Mouse (Mus musculus): ENCODE results near the gene Bdnf.

The Bdnf gene

DNA sequence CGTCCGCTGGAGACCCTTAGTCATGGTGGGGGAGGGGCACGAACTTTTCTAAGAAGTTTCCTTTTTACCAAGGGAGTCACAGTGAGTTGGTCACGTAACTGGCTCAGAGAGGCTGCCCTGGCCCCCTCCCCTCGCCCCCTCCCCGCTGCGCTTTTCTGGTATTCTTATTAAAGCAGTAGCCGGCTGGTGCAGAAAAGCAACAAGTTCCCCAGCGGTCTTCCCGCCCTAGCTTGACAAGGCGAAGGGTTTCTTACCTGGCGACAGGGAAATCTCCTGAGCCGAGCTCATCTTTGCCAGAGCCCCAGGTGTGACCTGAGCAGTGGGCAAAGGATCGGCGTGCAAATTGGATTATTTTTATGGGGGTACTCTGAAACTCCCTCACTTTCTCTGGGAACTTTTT is at the start of gene Bdnf:
Gene Bdnf, plus strand, starts transcription at position 169 of the 400 bp plus-strand sequence.
- DNase-seq: no peak

DNA sequence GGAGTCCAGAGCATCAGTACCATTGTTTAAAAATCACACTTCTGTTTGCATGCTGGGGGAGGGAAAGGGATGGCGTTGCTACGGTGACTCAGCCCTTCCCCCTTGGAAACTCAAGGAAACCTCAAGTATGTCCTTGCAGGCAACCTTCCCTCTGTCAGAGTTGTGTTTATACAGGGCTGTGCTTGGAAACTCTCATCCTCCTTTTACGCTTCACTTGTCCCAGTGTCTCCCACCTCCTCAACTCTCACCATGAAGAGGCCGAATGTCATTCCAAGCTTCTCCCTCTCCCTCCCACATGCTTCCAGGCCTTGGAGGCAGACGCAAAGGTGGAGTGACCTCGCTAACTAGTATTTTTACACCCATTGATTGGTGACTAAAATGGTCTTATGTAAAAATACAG is 47.6 kb upstream of the Bdnf start:
- no peak for DNase-seq

DNA sequence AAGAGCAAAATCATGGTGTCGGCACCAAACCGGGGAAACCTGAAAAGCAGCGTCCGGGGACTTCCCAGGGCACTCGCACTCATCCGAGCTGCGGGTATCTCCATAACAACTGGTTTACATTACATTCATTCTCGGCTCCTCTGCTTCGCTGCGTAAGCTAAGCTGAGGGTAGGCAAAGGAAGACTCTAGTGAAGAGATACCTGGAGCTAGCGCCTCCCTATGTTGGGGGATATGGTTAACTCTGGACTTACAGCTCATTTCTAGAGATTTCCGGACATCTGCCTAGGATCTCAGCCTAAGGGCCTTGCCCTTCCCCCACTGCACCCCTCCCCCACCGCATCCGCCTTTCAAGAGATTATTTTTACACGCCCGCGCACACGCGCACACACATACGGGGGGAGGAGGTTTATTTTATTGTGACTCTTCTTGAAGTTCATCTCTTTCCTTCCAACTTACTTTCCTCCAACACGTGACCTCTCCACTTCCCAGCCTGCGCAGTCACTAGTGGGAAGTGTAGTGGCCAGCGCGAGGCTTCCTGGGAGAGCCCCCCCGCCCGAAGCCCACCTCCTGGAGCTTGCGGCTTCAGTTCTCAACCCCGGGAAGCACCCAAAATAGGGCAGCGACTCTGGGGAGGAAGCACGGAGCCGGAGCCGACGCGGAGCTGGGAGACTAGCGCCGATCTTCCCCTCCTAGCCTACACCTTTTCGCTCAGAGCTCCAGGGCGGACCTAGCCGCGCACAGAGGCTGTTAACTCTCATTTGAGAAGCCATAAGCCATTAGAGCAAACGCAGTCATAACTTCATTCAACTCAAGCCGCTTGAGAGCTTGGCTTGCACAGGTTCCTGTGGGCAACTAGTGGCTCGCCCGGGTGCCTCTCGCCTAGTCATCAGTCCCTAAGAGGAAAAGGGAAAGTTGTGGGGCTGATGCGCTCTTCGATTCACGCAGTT is 718 bp upstream of the Bdnf start:
- no peak for DNase-seq

DNA sequence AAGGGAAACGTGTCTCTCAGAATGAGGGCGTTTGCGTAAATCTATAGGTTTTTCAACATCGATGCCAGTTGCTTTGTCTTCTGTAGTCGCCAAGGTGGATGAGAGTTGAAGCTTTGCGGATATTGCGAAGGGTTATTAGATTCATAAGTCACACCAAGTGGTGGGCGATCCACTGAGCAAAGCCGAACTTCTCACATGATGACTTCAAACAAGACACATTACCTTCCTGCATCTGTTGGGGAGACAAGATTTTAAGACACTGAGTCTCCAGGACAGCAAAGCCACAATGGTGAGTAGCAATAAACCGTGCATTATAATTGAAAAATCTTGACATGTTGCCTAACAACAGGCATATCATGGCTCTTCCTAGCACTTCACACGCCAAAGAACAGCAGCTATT is 551 bp downstream of the Bdnf start:
- DNase-seq: no peak

DNA sequence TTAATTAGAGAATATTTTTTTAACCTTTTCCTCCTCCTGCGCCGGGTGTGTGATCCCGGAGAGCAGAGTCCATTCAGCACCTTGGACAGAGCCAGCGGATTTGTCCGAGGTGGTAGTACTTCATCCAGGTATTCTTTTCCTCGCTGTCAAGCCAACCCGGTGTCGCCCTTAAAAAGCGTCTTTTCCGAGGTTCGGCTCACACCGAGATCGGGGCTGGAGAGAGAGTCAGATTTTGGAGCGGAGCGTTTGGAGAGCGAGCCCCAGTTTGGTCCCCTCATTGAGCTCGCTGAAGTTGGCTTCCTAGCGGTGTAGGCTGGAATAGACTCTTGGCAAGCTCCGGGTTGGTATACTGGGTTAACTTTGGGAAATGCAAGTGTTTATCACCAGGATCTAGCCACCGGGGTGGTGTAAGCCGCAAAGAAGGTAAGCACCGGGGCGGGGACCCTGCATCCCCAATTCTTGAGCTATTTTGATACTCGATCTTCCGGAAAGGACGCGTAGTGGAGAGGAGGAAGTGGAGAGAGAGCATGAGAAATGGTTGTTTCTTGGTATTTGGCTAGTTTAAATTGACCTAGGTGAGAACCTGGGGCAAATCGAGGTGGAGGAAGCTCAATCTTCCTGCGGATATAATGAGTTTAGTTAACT is 1.6 kb downstream of the Bdnf start:
- DNase-seq: peak; percentile 46

DNA sequence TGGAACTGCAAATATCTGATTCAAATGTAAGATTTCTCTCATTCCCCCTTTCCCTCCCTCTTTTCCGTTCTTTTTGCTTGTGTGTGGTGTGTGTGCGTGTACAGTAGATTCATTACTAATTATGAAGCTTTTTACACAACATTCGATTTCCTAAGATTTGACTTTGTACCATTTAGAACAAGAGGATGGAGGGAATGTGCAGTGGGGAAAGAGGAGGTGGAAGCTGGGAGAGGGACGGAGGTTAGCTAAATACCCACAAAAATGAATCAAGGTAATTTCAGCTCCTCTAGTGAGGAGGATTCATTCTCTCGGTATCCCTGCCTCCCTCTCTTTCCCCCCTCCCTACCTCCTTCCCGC is 2.1 kb downstream of the Bdnf start:
- no peak for DNase-seq

DNA sequence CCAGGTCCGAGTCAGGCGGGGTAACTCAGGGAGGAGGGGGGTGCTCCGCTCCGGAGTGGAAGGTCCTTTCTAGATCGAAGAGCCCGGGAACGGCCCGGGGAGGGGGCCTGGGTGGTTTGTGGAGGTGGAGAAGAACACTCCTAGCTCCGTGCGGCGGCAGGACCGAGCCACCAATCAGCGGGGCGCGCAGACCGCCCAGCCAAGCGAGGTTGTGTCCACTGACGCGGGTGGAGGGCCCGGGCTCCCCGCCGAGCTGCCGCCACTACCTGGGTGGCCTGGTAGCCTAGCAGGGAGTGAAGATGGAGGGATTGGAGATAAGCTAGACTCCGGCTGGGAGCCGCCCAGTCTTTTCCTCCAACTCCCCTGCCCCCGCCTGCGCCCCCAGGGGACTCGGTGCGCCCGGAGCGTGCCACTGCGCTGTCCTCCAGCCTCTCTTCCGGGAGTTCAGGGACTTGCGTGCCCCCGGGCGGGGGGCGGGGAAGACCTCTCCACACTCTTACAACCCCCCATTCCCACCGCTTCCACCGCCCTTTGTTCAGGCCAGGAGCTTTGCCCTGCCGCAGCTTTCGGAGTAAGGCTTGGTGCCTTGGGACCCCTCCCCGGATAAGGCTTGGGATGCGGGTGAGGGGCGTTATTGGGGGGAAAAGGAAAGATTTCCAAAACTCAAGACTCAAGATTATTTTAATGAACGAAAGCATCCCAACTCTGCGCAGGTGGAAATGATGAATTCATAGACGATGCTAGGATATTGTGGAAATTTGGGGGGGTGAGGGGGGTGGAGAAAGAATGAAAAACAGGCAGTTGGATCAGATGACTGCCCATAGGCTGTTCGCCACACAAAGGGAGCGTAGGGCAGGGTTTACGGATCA is 3.0 kb downstream of the Bdnf start:
- no peak for DNase-seq

DNA sequence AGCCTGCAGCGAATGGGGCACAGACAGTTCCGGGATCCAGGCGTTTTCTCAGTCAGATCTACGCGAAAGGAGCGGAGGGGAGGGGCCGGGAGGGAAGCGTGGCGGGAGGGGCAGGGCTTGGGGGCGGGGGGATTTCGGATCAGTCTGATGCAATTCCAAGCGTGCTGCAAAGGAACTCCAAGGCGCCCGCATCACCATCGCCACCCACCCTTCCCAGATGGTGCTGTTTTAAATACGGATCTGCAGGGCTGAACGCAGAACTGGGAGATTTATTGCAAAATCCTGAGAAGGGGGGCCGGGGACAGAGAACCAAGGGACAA is 3.5 kb downstream of the Bdnf start:
- DNase-seq: no peak

DNA sequence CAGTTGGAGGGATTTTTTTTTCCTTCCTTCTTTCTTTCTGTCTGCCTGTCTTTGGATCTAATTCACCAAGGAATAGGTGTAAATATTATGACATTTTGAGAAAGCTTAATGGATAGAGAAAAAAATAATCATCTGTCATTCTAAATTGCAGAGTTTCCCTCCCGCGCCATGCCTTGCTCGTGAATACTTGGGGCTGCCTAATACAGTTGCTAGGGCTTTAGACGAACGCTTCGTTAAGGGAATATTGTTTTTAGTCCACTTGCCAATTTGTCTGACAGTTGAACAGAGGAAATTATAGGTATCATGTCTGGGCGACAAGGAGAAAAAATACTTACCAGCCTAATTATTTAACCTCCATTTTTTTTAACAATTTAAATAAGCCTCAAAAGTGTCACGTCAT is 4.0 kb downstream of the Bdnf start:
- DNase-seq: no peak

DNA sequence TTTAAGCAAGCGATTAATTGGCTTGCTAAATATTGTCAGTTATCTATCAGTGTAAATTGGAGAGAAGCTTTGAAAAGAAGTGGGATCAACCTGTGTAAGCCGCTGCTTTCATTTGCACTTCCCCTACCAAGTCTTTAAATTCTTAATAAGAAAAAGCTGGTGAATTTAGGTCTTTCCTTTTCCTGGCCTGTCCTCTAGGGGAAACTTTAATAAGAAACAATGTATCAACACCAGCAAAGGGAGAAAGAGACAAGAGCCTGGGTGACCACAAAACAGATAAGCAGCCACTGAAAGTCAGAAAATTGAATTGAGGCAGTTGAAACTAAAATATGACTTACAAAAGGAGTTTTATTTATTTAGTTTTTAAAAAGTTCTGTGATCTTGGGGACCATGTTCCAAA is 4.9 kb downstream of the Bdnf start:
- DNase-seq: no peak

DNA sequence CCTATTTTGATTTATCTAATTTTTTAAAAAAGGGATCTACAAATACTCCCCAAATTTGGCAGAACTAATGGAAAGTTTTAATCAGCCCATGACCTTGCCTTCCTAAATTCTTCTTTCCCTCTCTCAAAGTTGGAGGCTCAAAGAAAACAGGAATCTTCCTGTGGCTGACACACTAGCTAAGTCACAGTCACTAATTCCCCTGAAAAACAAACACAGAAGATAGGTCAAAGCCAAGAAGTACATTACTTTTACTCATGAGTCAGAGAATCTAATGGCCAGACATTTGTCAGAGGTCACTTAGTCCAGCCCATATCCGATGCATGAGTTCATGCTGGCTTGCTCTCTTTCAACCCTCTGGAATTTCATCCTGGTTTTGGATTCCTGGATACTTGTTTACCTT is 6.6 kb downstream of the Bdnf start:
- DNase-seq: no peak

DNA sequence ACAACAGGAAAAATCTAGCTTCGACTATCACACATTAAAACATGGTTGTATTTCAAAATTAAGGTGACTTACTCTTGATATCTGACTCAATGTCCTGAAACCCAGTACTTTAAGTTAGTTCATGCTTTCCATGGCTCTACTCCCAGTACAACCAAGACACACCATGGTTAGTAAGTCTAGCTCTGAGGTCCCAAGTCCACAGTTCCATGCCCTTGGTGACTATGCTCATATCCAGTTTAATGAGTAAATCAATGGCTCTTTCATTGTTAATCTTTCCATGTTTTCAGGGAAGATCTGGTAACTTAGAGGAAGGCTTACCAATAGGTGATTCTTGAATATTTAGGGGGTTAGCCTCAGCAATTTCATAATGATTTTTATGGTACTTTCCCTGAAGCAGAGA is 14.2 kb downstream of the Bdnf start:
- no peak for DNase-seq

DNA sequence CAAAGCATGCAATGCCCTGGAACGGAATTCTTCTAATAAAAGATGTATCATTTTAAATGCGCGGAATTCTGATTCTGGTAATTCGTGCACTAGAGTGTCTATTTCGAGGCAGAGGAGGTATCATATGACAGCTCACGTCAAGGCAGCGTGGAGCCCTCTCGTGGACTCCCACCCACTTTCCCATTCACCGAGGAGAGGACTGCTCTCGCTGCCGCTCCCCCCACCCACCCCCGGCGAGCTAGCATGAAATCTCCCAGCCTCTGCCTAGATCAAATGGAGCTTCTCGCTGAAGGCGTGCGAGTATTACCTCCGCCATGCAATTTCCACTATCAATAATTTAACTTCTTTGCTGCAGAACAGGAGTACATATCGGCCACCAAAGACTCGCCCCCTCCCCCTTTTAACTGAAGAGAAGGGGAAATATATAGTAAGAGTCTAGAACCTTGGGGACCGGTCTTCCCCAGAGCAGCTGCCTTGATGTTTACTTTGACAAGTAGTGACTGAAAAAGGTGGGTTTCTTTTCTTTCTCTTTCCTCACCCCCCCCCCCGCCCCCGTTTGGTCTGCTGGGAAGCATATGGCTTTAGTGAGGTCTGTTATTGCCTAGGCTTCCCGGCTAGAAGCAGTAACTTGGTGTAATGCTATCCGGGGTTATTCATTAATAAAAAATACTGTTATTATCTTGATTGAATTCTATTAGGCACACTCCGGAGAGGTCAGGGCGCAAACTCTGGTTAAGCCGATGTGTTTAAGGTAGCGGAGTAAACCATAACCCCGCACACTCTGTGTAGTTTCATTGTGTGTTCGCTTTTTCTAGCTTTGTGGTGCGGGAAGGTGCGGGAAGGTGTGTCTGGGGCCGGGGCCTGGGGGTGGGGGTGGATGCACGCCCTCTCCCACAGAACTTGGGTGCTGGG is 18.0 kb downstream of the Bdnf start:
- DNase-seq: no peak

DNA sequence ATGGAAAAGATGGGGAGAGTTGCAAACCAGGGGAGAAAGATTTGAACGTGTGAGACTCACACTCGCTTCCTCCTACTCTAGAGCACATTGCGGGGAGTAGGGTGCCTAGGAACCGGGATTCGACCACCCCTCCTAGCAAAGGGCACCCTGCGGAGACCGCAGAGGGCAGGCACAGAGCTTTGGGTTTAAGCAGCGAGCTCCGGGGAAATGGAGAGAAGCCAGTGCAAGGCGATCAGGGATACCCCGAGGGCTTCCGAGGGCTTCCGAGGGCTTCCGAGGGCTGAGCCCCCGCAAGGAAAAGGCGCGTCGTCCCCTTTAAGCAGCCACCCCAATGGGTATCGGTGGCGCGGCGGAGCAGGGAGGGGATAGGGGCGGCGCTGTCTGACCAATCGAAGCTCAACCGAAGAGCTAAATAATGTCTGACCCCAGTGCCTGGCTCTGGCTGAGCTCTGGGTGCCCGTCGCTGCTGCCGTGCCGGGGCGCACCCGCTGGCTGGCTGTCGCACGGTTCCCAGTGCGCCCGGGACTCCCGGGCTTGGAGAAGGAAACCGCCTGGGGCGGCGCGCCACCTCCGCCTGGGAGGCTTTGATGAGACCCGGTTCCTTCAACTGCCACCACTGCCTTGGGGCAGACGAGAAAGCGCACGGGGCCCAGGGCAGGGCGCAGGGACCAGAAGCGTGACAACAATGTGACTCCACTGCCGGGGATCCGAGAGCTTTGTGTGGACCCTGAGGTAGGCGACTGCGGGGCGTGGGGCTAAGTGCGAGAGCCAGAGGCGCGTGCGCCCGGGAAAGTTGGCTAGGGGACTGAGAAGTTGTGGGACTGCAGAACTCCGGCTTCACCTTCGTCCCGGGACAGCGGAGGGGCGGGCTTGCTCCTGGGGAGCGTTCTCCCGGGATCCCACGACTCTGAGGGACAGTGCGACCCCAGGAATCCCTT is 18.9 kb downstream of the Bdnf start:
- peak; percentile 53 for DNase-seq

DNA sequence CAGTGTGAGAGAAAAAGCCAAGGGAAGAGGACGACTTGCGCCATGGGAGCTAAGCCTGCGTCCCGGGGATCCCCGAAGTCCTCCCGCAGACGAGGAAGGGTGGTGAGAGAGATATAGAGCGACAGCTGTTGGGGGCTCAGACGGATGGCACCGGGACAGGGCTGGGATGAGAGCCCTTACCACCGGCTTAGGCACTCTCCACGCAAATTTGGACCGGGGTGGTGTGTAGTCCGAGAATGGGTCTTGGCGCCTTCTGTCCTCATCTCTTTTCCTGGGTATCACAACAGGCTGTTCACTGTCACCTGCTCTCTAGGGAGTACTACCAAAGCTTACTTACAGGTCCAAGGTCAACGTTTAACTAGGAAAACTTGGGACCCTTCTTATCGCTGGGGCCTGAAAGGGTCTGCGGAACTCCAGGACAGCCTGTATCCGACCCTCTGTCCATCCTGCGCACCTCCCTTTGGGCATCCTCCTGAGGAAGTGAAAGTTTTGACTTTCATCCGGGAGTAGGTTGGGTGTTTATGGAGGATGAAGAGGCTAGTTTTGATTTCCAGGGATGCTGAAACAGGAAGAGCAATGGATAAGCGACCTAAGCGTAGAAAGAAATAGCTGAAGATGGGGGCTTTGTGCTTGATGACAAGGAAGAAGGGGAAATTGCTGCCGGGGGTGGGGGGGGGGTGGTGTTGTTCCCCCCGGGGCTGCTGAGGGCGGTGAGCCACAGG is 19.8 kb downstream of the Bdnf start:
- DNase-seq: no peak

DNA sequence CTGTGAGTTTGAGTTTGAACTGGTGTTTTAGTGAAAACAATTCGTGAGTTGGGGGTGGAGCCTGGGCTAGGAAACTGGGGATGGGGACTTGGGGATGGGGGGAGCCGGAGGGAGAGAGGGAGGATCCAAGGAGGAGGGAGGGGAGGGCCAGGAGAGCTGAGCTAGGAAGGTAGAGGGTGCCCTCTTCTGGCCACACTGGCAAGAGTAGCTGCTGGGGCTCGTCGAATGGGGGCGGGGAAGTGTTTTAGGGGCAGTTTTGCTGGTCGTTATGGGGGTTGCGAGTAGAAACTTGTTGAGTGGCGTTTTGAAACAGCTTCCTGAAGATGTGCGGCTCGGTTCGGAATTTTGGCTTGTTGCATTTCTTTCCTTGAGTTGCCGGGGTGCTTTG is 20.3 kb downstream of the Bdnf start:
- peak; percentile 54 for DNase-seq

DNA sequence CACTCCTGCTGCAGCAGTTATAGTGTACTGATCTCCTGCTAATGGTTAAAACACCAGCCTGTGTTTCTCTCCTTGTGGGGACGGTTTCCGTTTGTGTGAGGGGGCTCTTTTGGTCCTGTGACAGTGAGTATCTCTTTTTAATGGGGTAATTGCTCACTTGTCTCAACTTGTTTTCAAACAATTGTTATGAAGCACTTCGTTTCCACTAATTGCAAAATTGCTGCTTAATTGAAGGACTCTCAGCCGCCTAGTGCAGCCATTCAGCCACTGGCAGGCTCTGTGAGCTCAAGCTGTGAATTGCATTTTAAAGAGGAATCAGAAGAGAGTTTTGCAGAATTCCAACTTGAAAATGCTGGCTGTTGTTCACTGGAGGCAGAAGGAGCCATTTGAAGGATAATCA is 22.7 kb downstream of the Bdnf start:
- no peak for DNase-seq

DNA sequence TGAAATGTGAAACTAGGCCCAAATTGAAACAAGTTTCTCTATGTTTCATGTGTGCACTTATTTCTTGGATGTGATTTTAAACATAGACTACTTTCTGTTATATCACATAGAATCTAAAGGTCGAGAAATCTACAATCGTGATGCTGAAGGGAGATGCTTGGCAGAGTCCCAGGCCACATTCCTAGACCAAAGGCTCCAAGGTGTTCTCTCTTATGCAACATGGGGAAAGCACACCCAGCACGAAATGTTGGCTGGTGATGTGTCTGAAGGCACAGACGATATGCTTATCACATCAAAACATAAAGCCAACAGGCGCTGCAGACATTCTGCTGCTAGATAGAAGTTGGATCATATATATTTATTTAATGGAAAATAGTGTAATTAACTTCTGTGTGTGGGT is 25.8 kb downstream of the Bdnf start:
- no peak for DNase-seq

DNA sequence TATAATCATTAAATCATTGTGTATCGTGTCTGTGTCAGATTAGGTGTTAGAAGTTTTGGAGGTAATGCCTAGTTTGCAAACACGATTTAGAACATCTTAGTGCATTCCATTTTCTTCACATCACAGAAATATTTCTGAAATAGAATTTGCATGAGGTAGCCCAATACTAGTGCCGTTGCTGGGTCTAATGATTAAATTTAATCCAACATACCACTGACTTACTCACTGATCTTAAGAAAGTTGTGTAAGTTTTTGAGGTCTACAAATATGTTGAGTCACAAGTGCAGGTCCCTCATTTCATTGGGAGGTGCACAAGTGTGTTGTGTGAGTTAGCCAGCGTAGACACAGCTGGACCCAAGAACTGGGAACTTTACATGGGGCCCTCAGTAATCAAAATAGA is 29.1 kb downstream of the Bdnf start:
- no peak for DNase-seq

DNA sequence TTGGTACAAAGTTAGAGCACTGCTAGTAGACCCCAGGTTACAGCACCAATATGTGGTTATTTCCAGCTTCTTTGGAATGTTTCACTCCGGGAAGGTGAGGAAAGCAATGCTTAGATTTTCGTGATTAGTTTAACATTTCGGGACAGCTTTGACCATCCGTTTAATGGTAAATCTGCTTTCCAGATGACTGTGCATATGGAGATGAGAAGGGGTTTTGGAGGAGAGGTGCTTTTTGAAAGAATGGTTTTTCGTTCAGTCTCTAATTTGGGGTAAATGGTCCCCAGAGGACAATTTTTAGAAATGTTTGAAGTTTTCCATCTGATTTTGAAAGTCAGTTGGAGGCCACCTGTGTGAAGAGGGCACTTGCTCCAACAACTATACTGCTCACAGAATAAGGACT is 29.6 kb downstream of the Bdnf start:
- DNase-seq: no peak

DNA sequence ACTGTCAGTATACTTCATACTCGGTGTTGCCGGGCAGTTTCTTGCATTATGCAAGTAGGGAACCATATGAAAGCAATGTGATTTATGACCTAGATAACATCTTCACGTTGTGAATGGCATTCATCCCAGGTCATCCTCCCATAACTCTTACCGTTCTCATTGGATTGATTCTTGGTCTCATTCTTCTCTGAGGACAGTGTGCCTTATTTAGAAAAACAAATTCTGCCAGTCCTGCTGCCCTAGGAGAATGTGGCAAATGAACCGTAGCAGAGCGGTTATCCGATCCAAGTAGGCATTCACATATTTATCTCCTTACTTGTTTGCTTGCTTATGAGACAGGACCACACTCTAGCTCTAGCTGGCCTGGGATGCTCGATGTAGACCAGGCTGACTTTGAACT is 32.0 kb downstream of the Bdnf start:
- no peak for DNase-seq
